Mouse (Mus musculus): Measurements from ENCODE around the gene Gpkow. TPM values are rescaled to one million over a fixed set of nuclear protein-coding genes. Genes with fewer than 3 reads are reported as not detected.

The Gpkow gene
- total and polyA plus RNA-seq, 3 experiments, result 9.3 to 32.2 (median 14.6) TPM

GRCm38 (mm10) chrX:7678986-7679385, 17.9 kb upstream of the Gpkow start:
- Histone ChIP-seq H3K9me3 (replicated peaks; ENCODE audit: low read length) (no peaks in the 10 kb centered on the region), H3K4me1 (ENCODE audit: control insufficient read depth in 1 of 2, insufficient read depth in 2 of 2) (peaks cover 4 to 8% of the 10 kb centered on the region in 2 experiments; a peak in 3 of 4 replicates), H3K36me3 (replicated peaks in 1 of 2; ENCODE audit: control insufficient read depth in 1 of 2, insufficient read depth in 1 of 2, low read length in 1 of 2) (no peaks in the 10 kb centered on the region), H3K27ac (ENCODE audit: insufficient read depth, low read depth) (no peak overlapping the region), H3K79me2 (replicated peaks; ENCODE audit: control insufficient read depth, extremely low read depth, insufficient read depth, poor library complexity, severe bottlenecking) (no peaks in the 10 kb centered on the region), H3K4me3 (replicated peaks in 1 of 3; ENCODE audit: low read depth in 2 of 3, low read length in 2 of 3, poor library complexity in 1 of 3) (no peak overlapping the region), H3K9ac (ENCODE audit: insufficient read depth, low read depth) (no peak overlapping the region), H3K4me2 (ENCODE audit: insufficient read depth, low read depth, poor library complexity, severe bottlenecking) (no peak overlapping the region), H3K27me3 (replicated peaks) (no peaks in the 10 kb centered on the region)
- dilution Hi-C loops (cut with MboI; ENCODE audit: extremely low pct_ligation_motif_present, extremely low pct_unique_long_range_greater_than_20kb, low sequenced_read_pairs) (no loop called here), in situ Hi-C loops (cut with MboI; ENCODE audit: low pct_ligation_motif_present, low pct_unique_long_range_greater_than_20kb, low sequenced_read_pairs) (no loop called here)
- no peak for TF ChIP-seq POLR2AphosphoS2 (IDR thresholded peaks at IDR 0.05; ENCODE audit: low read depth, low read length)
- TF ChIP-seq TBP (conservative IDR thresholded peaks at IDR 0.05; ENCODE audit: low read depth, low read length), result no peak
- TF ChIP-seq MAX (IDR thresholded peaks at IDR 0.05; ENCODE audit: low read length), result no peak
- TF ChIP-seq ZKSCAN1 (IDR thresholded peaks at IDR 0.05; ENCODE audit: borderline replicate concordance, low read depth, low read length), result no peak
- TF ChIP-seq JUND (conservative IDR thresholded peaks at IDR 0.05; ENCODE audit: low read depth, low read length), result no peak
- TF ChIP-seq ETS1 (conservative IDR thresholded peaks at IDR 0.05; ENCODE audit: low read depth, low read length), result no peak
- TF ChIP-seq TCF12 (IDR thresholded peaks at IDR 0.05; ENCODE audit: low read depth, low read length), result no peak
- no peak for TF ChIP-seq ELF1 (IDR thresholded peaks at IDR 0.05; ENCODE audit: low read depth, low read length)
- no peak for TF ChIP-seq HCFC1 (IDR thresholded peaks at IDR 0.05; ENCODE audit: low read depth, low read length)
- TF ChIP-seq SMC3 (IDR thresholded peaks at IDR 0.05; ENCODE audit: low read depth, low read length), result peak; percentile 44
- peak; percentile 20 for TF ChIP-seq RAD21 (IDR thresholded peaks at IDR 0.05; ENCODE audit: low read depth, low read length)
- no peak for TF ChIP-seq MAFK (IDR thresholded peaks at IDR 0.05; ENCODE audit: insufficient replicate concordance, low read length)
- no peak for TF ChIP-seq GABPA (IDR thresholded peaks at IDR 0.05; ENCODE audit: insufficient replicate concordance, low read depth, low read length)
- no peak for TF ChIP-seq USF1 (IDR thresholded peaks at IDR 0.05; ENCODE audit: low read depth, low read length)
- TF ChIP-seq UBTF (IDR thresholded peaks at IDR 0.05; ENCODE audit: low read depth, low read length), result no peak
- TF ChIP-seq CTCF (conservative IDR thresholded peaks at IDR 0.05 in 1 of 2, IDR thresholded peaks at IDR 0.05 in 1 of 2; ENCODE audit: low read depth in 2 of 2, low read length in 2 of 2), result peak in 1 of 2 experiments; percentile 51; a peak in 2 of 4 replicates
- TF ChIP-seq ZC3H11A (IDR thresholded peaks at IDR 0.05; ENCODE audit: low read depth, low read length), result no peak
- no peak for TF ChIP-seq CHD1 (IDR thresholded peaks at IDR 0.05; ENCODE audit: low read depth, low read length)
- no peak for DNase-seq (ENCODE audit: extremely low read depth)

DNA sequence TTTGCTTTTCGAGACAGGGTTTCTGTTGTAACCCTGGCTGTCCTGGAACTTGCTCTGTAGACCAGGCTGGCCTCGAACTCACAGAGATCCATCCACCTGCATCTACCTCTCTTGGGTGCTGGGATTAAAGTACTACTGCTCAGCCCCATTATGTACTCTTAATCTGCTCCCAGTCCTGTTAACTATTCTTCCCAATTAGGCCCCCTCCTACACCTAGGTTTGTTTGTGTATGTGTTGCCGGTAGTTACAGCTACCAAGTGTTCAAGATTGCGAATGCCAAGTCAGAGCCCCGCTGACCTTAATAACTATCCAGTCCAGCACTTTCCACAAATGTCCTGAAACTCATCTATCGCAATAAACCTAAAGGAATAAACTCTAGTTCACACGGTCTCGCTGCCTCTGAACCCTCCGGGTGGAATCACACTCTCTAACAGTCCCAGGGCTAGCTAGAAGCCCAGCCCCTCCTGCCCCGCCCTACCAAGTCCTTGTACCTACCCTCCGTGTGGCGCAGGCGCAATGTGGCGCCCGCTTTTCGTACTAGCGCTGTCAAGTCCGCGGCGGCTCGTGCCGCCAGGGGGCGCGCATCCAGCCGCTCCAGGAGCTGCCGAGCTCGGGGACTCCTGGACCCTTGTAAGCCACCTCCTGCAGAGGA, 17.4 kb upstream of the Gpkow start:
- no peaks in the 10 kb centered on the region for H3K79me2 ChIP-seq (replicated peaks; ENCODE audit: control insufficient read depth, extremely low read depth, insufficient read depth, poor library complexity, severe bottlenecking)
- peak overlapping the region; percentile 44 for H3K4me2 ChIP-seq (ENCODE audit: insufficient read depth, low read depth, poor library complexity, severe bottlenecking)
- peak; percentile 87 for DNase-seq (ENCODE audit: extremely low read depth)
- dilution Hi-C loops (cut with MboI; ENCODE audit: extremely low pct_ligation_motif_present, extremely low pct_unique_long_range_greater_than_20kb, low sequenced_read_pairs) (no loop called here), in situ Hi-C loops (cut with MboI; ENCODE audit: low pct_ligation_motif_present, low pct_unique_long_range_greater_than_20kb, low sequenced_read_pairs) (no loop called here)
- H3K9ac ChIP-seq (ENCODE audit: insufficient read depth, low read depth), result no peak overlapping the region
- peaks cover 1 to 3% of the 10 kb centered on the region in 2 experiments; a peak in 2 of 4 replicates for H3K4me1 ChIP-seq (ENCODE audit: control insufficient read depth in 1 of 2, insufficient read depth in 2 of 2)
- H3K27me3 ChIP-seq (replicated peaks), result no peaks in the 10 kb centered on the region
- TF ChIP-seq POLR2A (IDR thresholded peaks at IDR 0.05; ENCODE audit: low read depth, low read length) (peak; percentile 55), RAD21 (IDR thresholded peaks at IDR 0.05; ENCODE audit: low read depth, low read length) (peak; percentile 21; the same call in 1 of the 2 replicates), CTCF (conservative IDR thresholded peaks at IDR 0.05 in 1 of 2, IDR thresholded peaks at IDR 0.05 in 1 of 2; ENCODE audit: low read depth in 2 of 2, low read length in 2 of 2) (peak; percentile 7 to 78; a peak in 2 of 4 replicates), TCF12 (IDR thresholded peaks at IDR 0.05; ENCODE audit: low read depth, low read length) (0 out of 2 replicates have a peak, but pooled peaks have one; percentile 32), UBTF (IDR thresholded peaks at IDR 0.05; ENCODE audit: low read depth, low read length) (no peak), NRF1 (IDR thresholded peaks at IDR 0.05; ENCODE audit: low read depth, low read length) (peak; percentile 91), MAX (IDR thresholded peaks at IDR 0.05; ENCODE audit: low read length) (no peak), SMC3 (IDR thresholded peaks at IDR 0.05; ENCODE audit: low read depth, low read length) (peak; percentile 66)
- H3K27ac ChIP-seq (ENCODE audit: insufficient read depth, low read depth), result no peak overlapping the region
- H3K4me3 ChIP-seq (replicated peaks in 1 of 3; ENCODE audit: low read depth in 2 of 3, low read length in 2 of 3, poor library complexity in 1 of 3), result peak overlapping the region in 2 of 3 experiments; percentile 13 to 21
- no peaks in the 10 kb centered on the region for H3K9me3 ChIP-seq (replicated peaks; ENCODE audit: low read length)
- H3K36me3 ChIP-seq (replicated peaks in 1 of 2; ENCODE audit: control insufficient read depth in 1 of 2, insufficient read depth in 1 of 2, low read length in 1 of 2), result no peaks in the 10 kb centered on the region

Data from CH12.LX (cell line).